Mouse (Mus musculus) spleen, embryonic (tissue): ENCODE data around the gene D630023F18Rik.

Experiments used
- CTCF ChIA-PET: fragments of 350-600 bp; sonication (Branson Sonifier 250); formaldehyde crosslinking; loops from one replicate; lab custom pipeline; 2022; lab: Charles Lee

Gene D630023F18Rik

GRCm38 (mm10) chr1:65112031-65112806 is 10.8 kb downstream of the D630023F18Rik start:
- CTCF ChIA-PET: interaction anchor here (0.6 kb wide), 1 partner anchor 29 kb away, joined by 8 read pairs; no protein-coding TSS in a partner anchor

DNA sequence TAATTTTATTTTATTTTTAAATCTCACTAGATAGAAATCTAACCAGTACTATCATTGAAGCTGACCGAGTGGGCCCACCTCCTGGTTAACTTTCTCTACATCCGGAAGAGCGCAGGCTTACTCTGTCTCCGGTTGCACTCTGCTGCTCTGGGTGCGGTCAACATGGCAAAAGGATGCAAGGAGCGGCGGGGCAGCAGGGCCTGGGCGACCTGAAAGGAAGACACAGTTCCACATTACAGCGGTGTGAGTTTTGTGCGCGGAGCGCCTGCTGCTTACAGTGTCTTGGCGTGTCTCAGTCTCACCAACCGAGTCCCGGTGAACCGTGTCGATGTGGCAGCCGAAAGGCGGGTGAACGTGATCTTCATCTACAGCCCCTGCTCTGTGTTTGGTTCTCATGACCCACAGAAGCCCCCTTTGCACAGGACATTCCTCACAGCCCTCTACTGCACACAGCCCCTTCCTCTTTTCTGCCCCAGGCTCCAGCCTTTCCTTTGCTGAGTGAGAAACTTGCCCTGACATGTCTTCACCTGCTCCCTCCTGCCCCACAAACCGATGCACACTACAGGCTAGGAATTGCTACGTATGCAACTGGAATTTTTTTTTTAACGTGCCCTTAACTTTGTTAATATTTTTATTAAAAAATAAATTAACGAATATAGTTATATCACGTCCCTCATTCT is 13.1 kb downstream of the D630023F18Rik start:
- CTCF ChIA-PET: no interaction called here

- CTCF ChIA-PET: no interaction called here
Observed at GRCm38 (mm10) chr1:65109196-65109595, 13.8 kb downstream of the D630023F18Rik start.

DNA sequence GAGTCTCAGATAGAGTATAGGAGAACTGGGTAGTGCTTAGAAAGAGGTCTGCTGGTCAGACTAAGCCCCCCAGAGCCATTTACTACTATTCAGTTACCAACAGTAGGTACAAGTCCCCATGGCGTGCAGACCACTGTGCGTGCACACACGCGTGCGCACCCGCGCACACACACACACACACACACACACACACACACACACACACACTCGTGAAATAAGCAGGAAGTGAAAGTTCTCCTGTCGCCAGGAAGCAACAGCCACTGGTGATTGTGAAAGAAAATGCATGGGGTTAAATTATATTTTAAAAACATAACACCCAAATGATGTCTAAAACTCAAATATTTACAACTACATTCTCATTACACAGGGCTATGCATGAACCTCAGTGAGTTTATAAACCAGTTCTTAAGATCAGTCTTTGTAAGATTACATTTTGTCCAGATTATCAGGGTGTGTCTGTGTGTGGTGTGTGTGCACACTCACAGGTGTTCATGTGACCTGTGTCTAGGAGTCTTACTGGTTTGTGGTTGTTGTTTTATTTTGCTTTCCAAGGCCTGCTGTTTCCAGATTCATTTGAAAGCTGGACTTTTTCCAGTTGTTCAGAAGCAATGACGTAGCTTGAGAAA is 15.2 kb downstream of the D630023F18Rik start:
- CTCF ChIA-PET: no interaction called here

- CTCF ChIA-PET: no interaction called here
Observed at GRCm38 (mm10) chr1:65103273-65103672, 19.7 kb downstream of the D630023F18Rik start, which contains the start of gene Cryga. Gene Cryga, minus strand, starts transcription at chr1:65103373.

GRCm38 (mm10) chr1:65096953-65097352 is 26.1 kb downstream of the D630023F18Rik start:
- CTCF ChIA-PET: no interaction called here

GRCm38 (mm10) chr1:65091566-65091965 is 31.4 kb downstream of the D630023F18Rik start:
- CTCF ChIA-PET: no interaction called here

DNA sequence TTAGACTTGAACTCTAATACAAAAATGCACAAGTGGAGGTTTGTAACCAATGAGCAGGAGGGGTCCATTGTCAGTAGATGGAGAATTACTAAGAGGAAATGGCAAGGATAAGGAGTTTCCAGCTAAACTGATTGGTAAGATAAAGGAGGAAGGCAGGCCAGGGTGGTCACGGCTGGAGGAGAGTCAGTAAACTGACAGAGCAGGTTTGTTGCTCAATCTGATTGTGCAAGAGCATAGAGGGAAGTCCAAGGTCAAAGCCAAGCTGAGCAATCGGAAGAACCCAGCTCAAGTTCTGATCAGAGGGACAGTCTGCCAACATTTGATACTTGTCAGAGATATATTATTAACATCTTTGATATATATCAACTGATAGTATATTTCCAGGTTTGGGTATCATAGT is 32.6 kb downstream of the D630023F18Rik start:
- CTCF ChIA-PET: no interaction called here

GRCm38 (mm10) chr1:65088567-65089356 is 34.3 kb downstream of the D630023F18Rik start:
- CTCF ChIA-PET: no interaction called here

DNA sequence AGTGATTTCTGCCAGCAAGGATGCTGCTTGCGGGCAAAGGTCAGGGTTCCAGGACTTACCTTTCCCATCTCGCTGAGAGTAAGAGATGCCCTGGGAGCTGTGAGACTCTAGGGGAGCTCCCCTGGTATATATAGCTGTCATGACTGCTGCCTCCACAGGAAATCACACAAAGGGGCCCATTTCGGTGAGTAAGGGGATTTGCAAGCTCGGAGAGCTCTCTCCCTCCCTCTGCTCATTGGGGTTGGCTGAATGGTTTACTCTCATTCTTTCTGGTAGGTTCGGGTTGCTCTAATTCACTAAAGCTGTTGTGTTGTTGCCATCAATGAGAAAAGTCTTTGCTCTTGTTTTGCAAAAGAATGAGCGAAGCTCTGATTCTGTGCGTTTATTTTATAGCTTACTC is 40.8 kb downstream of the D630023F18Rik start, which contains the start of gene Crygb:
Gene Crygb, minus strand, starts transcription at position 101 of the 400 bp plus-strand sequence.
- CTCF ChIA-PET: no interaction called here

DNA sequence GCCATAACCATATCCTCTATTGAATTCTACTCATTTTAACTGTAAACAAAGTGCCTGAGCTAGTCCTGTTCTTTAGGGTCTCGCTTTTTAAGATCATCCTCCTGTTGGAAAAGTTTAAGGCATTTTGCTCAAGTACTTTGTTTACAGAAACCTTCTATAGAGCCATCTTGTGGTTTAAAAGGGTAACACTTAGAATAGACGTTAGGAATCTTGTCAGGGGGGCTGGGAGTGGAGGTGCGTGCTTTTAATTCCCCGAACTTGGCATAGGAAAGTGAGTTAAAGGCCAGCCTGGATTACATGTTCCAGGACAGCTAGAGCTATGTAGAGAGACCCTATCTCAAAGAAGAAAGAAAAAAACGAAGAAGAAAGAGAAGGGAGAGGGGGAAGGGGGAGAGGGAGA is 47.4 kb downstream of the D630023F18Rik start:
- CTCF ChIA-PET: no interaction called here

GRCm38 (mm10) chr1:65073589-65073988 is 49.4 kb downstream of the D630023F18Rik start, which contains the start of gene Crygc:
Gene Crygc, minus strand, starts transcription at chr1:65073689.
- CTCF ChIA-PET: no interaction called here

DNA sequence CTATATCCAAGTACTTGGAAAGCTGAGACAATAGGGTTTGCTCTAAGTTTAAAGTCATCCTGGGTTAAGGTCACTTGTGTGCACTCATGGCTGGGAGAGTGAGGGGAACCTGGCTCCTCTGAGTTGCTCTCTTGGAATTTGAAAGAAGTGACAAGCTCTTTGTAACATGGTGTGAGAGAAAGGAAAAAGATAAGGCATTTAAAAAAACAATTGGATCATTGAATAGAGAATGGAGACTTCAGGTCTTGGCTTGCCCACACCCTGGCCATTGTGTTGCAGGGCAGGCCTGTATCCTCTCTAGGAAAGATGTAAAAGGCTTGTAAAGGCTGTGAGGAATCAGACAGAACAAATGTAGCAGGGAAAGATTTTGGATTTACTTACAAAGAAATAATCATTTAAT is 55.2 kb downstream of the D630023F18Rik start:
- CTCF ChIA-PET: no interaction called here

- CTCF ChIA-PET: no interaction called here
Observed at GRCm38 (mm10) chr1:65064201-65064600, 58.8 kb downstream of the D630023F18Rik start.

- CTCF ChIA-PET: no interaction called here
Observed at GRCm38 (mm10) chr1:65063352-65063751, 59.7 kb downstream of the D630023F18Rik start, which contains the start of gene Crygd. Gene Crygd, minus strand, starts transcription at chr1:65063452.
